Mouse (Mus musculus) neural tube, embryonic 10.5 days (tissue): ENCODE results near the gene Slc7a11.
A peak's percentile ranks its signal among the peaks of the same experiment; 100 is the strongest.

ENCODE experiments used
- DNase-seq: peaks from one replicate; pipeline ENCODE4 v3.0.0-alpha.2; 2017; ENCODE audit warnings: low spot score; ENCODE audit errors: extremely low spot score

Slc7a11 gene

DNA sequence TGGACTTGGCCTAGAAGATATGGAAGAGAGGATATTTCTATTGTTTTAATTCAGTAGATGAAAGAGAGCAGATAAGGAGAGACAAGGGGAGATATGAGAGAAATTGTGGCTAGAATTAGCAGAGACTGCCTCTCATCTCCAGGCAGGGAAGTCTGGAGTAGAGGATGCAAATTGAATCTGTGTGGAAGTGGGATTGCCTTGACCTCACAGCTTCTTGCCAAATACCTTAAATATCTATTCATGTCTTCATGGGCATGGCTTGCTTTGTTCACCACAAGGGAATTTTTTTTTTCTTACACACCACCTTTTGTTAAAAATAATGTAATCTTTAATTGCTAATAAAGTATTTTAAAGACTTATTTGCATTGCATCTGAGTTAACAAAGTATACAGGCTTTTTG, 441.3 kb downstream of the Slc7a11 start:
- DNase-seq, result no peak

DNA sequence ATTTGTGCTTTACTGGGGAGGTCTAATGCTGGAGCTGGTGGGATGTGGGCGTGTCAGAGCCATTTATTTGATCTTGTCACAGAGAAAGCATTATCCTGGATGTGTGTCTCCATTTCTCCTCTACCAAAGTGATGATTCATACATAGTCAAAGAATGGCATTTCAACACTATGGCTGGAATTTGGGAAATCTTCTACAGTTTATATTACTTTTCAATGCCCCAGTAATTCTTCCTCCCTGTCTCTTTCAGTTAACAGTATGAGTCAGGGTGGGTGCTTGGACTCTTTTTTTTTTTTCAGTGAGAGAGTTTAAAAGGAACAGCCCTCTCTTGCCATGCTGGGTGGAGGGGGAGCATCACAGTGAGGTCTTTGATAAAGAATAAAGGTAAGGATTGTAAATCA, 441.8 kb downstream of the Slc7a11 start:
- DNase-seq, result no peak

DNA sequence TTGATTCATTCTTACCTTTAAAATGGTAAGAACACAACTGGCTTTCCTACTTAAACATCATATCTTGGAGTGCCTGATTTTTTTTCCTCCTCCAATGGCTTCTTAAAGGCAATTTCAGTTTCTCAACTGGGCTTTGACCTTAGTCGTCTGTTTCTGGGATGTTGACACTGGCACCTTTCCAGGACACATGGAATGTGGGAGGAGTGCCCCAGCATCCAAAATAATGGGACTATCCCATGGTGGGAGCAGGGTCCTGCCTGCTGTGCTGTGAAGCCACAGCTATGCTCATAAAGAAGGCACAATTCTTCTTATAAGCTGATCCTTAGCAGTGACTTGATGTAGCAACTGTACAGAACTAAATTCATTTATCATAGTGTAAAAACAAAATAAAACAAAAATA, 450.5 kb downstream of the Slc7a11 start:
- no peak for DNase-seq

DNA sequence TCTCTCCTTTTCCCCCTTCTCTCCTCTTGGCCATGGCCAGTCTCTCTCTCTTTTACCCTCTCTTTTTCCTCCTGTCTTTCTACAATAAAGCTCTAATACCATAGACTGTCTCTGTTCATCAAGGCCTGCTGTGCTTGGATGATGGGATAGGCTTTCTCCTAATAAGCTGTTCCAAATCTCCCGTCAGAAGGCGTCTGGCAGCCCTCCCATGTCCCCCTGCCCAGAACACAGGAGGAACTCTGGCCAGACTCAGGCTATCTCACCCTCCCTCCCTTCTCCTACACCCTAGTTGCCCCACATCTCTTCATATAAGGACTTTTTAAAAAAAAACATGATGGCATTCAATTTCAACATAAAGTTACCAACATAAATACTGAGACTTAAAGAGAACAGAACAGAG, 456.2 kb downstream of the Slc7a11 start:
- no peak for DNase-seq

DNA sequence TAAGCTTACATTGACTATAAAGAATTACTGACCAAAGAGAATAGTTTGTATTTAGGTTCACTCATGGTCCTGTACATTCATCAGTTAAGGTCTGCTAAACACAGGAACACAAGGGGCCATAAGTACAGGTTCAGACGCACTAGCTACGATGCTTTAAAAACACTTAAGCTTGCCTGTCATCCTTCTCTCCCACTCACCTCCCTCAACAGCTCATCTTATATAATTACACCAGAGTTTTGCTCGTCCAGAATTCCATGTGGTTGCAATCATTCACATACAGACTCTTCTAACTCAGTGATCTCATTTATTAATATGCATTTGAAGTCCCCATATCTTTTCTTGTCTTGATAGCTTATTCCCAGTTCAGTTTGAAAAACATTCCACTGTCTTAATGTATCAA, 458.6 kb downstream of the Slc7a11 start:
- no peak for DNase-seq

DNA sequence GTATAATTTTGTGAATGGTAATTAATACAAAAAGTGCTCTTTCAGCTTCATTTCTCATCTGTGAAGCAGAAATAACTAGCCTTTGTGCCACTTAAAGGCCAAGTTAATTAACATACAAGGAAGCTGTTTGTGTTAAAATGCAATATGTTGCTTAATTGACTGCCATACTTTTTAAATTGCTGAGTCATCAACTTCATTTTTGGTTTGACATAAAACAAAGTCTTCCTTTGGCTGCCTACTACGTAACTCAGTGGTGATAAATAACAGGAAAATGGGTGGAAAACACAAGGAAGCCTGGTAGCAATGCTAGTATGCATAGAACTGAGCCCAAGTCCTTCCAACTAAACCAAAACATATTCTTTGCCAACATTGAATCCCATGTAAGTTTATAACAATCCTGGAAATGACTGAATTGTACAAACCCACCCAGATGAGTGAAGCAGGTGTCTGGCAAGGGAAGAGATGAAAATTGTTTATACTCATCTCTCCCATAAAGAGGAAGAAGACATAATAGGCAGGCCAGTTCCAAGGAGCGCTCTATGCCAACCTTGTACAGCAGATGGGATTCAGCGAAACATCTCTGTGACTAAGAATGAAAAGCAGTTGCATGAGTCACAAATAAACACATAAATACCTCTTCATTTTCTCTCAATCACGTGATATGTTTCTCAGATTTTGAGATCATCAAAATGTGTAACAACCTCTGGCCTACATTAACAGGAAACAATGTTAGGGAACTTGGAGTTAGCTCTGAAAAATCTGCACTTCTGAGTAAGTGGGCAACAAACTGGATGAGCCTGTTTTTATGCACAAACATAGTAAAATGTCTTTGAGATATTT, 459.8 kb downstream of the Slc7a11 start:
- DNase-seq, result no peak

DNA sequence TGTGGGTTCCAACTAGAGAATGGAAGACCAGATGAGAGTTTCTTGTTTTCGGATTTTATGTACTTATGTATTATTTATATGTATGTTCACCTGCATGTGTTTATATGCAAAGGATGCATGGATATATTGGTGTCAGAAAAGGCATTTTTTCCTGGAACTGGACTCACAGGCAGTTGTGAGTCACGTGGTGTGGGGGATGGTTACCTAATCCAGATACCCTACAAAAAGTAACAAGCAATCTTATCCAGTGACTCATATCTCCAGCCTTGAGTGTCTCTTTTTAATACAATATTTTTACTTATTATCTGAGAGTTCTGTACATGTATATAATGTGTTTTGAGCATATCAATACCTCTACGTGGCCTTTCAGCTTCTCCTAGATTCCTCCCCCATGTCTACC, 469.4 kb downstream of the Slc7a11 start:
- no peak for DNase-seq

DNA sequence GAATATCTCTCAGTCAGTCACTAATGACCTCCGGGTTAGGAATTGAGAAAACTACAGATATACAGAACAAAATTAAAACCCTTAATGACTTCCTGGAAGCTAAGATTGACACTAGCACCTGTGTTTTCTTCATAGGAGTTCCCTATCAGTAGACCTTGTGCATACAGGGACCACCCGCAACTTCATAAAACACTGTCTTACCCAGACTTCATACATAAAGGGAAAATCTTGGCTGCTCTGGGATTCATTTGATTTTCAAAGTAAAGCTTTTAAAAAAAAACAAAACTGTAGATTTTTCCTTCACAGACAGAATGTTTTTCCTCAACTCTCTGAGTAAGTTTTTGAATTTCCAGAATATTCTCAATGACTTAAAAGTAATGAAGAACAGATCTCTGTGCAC, 477.8 kb downstream of the Slc7a11 start:
- DNase-seq, result no peak

DNA sequence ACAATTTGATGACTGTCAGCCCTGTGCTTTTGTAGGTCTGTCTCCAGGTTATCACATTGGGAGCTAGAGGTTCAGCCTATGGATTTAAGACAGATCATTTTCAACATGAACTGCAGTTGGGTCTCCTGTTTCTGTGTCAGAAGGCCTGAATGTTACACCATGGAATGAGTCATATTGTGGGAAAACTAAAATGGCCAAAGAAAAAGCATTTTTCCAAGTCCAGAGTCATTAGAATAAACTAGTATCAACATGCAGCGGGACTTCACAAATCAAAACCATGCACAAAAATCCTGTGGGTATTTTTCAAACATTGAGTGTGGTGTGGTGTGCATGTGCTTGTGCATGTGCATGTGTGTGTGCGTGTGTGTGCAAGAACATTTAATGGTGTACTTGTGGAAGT, 482.8 kb downstream of the Slc7a11 start:
- no peak for DNase-seq

DNA sequence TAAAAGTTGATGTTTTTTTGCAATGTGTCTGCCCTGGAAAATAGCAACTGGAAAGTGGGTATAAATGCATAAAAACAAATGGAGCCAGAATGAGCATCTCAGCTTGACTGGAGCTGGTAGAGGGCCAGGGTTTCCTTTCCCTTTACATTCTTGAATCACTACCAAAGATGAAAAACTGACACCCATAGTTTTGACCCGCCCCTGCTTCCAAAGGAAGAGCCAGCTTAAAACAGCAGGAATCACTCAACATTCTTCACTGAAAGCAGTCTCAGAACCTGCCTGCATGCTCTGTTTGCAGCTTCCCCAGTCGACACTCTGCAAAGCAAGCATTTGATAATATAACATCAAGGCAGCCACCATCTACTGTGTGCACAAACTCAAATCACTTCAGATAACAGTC, 496.6 kb downstream of the Slc7a11 start:
- DNase-seq, result no peak

DNA sequence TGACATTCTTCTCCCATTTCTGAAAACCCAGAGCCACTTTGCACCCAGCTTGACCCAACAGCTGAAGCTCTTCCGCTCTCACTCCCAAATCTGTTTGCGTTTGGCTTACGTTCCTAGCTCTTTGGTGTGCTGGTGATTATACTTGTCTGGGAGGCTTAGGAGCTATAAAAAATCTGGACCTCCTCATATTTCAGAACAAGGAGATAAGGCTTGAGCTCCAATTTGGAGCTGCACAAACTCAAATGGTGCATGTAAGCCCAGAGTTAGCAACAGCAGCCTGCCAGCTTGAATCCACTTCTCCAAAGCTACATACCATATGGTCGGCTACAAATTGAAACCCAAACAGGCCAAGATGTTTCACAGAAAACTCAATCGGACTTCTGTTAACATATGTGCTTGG, 498.6 kb downstream of the Slc7a11 start:
- DNase-seq, result no peak

DNA sequence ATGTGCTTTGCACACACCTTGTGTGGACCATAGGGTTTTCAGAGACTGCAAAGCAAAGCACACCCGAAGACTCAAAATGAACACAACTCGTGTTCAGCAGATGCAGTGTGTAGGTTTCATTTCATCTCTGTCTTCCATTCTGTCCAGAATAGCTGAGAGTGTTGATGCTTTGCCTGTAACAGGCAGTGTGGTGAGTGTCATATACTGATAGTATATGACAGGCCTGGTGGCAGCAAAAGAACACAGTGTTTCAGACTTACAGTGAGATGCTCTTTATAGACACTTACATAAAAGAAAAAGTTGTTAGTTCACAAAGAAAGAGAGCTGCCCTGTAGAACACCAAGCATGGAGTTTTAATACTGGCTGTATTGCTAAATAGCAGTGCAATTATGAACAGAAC, 505.8 kb downstream of the Slc7a11 start:
- DNase-seq, result no peak

DNA sequence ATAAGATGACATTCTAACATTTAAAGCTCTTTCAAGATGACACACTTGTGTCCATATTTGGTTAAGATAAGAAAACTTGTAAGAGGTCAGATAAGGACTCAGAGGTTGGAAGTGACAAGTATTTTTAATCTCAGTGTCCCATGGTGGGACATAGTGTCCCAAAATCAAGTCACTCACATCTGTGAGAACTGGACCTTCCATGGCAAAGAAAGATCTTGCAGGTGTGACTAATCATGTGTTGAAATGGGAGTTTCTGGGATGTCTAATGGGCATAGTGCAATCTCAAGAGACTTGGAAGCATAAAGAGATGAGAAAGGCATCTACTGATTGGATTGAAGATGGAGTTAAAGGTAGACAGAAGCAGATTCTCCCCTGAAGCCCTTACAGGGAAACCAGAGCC, 513.9 kb downstream of the Slc7a11 start:
- no peak for DNase-seq

DNA sequence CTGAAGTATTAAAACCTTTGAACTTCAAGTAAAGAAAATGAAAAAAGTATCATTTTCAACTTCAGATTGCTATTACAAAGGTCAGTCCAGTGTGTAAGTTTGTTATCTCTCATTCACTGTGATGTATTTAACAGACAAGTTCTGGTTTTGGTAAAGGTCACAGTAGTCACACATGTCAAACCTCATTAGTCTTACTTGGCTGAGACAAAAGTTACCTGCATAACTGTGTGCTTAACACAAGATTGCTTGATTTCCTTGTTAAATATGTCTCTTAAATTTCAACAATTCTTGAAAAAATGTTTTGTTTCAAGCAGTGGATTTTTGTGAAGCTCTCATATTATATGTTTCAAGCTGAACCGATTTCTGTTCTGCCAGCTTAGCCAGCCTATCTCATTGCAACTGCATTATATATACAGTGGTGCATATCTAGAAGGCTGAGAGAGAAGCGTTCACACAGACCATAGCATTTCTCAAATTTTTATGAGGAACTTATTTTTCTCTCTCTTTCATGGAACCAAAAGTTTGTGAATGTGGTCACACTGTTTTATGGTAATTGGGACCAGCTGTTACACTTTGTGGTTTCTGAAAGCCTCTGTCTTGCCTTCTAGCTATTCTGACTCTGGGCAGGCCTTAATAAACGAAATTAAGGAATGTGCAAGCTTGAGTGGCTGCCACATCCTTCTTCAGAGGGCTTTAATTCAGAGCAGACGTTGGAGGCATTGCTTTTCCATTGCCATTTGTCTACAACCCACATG, 514.7 kb downstream of the Slc7a11 start:
- DNase-seq, result no peak

DNA sequence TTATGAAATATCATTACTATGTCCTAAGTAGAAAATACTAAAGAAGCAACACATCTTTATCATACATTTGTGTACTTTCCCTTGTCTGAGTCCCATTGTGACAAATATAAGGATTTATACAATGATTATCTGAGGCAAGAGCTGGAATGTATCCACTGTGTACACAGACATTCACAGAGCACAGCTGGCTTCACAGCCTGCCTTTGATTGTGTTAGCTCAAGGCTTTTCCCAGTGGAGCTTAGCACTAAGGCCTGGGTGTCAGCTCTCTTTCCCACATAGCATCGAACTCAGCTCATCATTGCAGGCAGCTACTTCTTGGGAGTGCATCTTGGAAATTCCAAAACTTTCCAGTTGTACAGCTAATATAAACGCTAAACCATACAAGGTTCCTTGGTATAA, 529.5 kb downstream of the Slc7a11 start:
- no peak for DNase-seq

DNA sequence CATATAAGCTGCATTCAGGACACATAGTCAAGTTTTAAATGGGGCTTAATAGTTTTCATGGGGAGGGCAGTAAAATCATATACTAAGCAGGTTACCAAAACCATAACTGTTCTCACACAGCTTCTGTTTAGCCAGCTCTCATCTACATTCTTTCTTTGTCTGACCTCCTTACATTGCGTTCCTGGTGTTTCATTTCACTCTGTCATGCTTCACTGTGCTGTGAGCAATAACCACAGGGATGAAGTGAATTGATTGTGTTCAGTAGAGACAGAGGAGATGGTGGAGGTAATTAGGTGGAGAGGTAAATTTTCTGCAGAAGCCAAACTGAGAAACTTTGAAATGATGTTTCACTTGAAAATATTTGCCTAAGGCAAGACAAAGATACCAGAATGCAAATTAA, 532.5 kb downstream of the Slc7a11 start:
- no peak for DNase-seq

DNA sequence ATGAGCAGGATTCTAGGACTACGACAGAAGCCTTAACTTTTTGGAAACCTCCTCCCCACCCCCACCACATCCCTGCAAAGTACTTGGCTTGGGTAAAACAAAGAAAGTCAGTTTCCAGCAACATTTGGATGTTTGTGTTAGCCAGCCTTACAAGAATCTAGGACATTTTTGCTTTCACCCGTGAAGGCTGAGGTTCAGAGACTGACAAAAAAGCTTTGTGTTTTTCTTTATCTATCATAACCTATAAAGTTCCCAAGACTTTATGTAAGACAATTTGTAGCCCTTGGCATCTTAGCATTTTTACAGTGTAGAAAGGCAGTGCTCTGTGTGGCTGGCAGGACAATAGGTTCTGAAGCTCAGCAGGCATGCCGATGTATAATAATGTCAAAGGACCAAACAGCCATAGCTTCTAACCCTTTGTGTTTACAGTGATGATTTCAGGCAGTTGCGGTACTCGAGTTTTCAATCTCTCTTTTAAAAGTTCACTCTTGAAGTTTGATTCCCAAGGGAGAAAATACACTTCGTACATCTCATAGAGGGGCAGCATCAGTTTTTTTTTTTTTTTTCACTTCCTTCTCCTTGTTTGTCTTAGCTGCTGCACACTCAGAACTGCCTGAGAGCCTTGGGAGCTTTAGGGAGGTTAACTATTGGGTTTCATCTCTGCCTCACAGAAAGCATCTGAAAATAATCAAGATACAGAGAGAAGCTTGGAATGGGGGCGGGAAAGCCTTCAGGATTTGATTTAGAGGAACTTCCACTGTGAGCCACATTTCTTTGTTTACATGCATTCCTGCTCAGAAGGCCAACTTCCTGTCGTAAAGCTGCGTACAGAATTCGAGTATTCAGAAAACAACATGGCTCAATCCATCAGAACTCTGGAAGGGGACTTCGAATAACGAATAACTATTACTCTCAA, 534.7 kb downstream of the Slc7a11 start:
- DNase-seq, result peak; percentile 41

DNA sequence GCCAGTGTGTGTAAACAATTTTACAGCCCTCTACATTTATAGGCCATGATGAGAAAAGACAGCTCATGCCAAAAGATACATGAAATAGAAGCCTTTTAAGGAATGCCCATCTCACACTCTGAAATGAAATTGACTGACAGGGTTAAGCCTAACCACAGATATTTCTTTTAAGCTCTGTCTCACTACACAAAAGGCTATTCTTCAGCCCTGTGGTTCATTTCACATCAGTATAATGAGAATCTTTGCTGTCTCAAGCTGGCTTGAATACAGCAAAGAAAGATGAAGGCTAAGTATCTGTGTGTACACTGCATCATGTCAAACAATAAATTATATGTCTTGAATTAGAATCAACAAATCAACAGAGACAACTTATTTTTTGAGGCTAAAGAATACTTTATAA, 549.5 kb downstream of the Slc7a11 start:
- DNase-seq, result no peak

DNA sequence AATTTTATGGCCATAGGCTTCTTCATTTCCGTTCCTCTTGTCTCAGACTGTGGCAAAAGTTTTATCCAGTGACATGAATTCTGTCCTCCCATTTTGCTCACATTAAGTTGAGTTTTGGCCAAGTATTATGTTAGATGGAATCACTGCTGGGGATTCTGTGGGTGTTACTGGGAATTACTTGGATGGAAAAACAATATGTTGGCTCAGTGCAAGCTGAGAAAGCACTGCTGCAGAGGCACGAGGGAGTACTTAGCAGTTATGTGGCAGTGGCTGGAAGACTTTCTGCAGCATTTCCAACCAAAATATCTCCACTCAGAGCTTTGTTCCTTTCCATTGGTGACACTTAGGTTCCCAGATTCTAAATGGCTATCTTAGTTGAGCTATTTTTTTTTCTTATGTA, 556.1 kb downstream of the Slc7a11 start:
- DNase-seq, result no peak

DNA sequence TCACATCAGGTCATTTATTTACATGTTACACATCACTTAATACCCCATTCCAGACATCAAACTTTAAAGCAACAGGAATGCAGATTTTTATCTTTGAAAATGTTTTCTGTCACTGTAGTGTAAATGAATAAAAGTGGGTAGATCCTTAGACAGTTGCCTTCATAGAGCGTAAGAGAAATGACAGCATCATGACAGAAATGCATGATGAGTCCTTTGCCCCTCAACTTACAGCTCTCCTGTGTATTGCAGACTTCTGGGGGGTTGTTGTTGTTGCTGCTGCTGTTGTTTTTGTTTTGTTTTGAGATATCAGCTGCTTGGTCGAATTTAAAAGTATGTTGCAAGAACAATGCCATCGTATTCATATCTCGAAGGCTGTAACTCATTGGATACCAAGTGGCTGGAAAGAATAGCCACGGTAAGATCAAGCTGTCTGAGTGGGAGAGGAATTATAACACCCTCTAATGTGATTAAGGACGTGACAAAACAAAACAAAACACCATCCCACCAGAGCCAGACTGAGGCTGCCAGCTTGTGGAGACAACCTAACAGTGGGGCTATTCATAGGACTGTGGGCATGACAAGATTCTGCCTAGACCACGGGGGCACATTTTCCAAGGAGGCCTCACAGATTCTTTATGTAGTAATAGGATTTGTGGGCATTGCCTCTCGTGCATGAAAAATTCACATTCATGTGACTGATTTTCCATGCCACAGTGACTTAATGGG, 557.0 kb downstream of the Slc7a11 start:
- no peak for DNase-seq

DNA sequence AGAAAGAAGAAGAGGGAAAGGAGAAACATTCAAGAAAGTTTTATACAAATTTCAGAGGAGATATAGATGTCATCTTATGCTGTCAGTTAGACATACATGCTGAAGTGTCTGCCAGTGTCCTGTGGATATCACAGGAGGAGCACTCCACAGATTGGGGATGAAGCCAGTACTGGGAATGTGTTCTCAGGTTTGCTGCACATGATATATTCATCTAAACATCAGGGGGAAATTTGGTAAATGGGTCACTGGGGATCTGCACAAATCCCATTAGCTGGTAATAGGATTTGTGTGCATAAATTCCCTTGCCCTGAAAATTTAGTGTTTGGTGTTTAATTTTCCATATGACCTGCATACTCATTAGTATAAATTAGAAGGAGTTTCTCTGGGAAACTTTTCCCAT, 562.9 kb downstream of the Slc7a11 start:
- DNase-seq, result no peak
